Mouse (Mus musculus) gonadal fat pad, adult 2 months (tissue): Measurements from ENCODE around the gene Cgrrf1. TPM values are rescaled to one million over a fixed set of nuclear protein-coding genes. Genes with fewer than 3 reads are reported as not detected.
"Not testable (repeated sequence)": the region's sequence is repeated elsewhere in the genome, so short reads cannot be mapped to it uniquely, and the experiment has no call there.

Source experiments
- DNase-seq: peaks from one replicate; pipeline ENCODE4 v3.0.0-alpha.2; 2012; ENCODE audit warnings: low read depth
- polyA plus RNA-seq: library from polyadenylated mRNA; depleted of rRNA; stranded (reverse); fragments of >200 nt; gene quantifications from 2 replicates; pipeline ENCODE4 v1.2.3, GENCODE M21; 2012; rRNA removed

Cgrrf1 gene
- polyA plus RNA-seq, result 27.5 TPM in 2 replicates

DNA sequence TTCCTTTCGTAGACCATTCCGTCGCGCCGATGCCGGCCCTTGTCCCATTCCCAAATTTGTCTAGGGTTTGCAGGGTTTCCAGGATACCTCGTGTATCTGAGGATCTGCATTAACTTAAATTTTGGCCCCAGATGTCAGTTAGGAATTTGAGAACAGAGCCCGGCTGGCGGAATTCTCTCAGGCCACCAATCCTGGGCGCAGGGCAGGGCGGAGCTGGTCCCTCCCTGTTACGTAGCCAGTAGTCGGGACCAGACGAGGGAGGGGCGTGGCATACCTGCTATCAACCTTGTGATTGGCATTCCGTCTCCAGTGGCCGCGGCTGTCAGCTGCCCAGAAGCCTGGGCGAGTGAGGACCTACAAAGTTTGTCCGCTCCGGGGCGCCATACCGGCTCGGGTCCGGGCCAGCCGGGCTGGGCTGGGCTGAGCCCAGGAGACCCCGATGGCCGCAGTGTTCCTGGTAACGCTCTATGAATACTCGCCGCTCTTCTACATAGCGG lies at the start of gene Cgrrf1:
TSS of gene Cgrrf1 (plus strand) at position 289 of the 497 bp plus-strand sequence.
- DNase-seq, result peak; percentile 59

DNA sequence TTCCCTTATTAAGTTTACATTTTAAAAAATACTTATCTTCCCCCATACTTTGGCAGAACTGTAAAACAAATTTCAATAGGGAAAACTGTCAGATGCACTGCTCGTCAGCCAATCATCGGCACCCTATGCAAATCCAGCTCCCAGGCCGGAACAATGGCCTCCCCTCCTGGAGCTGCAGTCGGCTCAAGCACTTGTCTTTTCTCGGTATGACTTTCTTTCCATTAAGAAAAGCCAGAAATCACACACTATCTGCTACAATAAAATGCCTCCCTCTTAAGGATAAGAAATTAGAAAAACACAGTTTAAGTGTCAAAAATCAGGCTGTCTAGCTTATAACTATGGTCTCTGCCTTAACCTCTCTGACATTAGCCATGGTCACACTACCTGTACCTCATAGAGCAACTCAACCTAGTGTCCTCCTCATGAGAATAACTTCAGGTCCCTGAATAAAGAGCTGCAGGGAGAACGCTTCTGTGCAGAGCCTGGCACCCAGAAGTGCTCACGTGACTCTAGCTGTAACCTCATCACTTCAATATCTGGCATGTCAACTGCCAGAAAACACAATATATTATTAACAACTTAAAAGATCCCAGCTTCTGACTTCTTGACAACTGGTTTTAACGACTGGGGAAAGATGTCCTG lies 49.6 kb upstream of the Cgrrf1 start:
- no peak for DNase-seq

- no peak for DNase-seq
Measured at GRCm38 (mm10) chr14:46783327-46783926, 48.5 kb upstream of the Cgrrf1 start.

GRCm38 (mm10) chr14:46785247-46785646 lies 46.7 kb upstream of the Cgrrf1 start:
- DNase-seq, result no peak

DNA sequence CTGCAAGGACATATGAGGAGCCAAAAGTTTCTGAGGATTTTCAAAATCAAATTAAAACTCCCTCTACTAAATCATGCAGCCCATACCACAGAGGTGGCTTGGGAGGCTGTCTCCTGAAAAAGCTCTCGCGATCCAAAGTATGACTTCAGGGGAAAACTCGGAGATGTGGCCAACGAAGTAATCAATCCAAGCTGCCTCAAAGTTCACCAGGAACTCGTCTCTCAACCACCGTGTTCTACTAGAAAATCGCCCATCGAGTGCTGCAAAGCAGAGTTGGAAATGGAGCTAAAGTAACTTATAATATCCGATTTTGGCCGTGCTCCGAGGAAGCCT lies 44.5 kb upstream of the Cgrrf1 start:
- DNase-seq, result no peak

DNA sequence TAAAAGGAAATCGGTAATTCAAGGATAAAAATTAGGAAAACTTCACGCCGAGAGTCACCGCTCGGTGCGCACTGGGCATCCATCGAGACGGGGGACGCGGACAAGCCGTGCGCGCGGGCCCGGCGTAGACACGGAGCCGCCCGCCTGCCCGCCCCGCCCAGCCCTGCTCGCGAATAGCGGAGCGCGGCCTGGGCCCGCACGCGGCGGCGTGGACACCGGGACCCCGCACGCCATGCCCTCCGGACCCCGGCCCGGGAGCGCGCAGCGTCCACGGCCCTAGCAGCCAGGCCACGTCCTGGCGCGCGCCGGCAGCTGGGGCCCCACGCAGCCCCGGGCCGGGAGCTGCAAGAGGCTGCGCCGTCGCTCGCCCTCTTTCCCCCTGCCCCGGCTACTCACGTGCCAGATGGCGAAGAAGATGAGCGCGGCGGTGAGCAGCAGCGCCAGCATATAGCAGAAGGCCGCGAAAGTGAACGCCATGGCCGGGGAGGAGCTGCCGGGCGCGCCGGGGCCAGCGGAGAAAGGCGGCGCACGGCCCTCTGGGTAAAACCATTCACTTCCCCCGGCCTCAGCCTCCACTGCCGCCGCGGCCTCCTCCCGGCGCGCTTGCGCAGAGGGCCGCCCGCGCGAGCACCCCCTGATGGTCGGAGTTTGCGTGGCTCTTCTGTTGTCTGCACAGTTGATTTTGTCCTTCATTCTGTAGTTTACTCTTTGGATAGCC lies 44.0 kb upstream of the Cgrrf1 start, which contains the start of gene Cnih1:
TSS of gene Cnih1 (minus strand) at position 625 of the 718 bp plus-strand sequence.
- no peak for DNase-seq

DNA sequence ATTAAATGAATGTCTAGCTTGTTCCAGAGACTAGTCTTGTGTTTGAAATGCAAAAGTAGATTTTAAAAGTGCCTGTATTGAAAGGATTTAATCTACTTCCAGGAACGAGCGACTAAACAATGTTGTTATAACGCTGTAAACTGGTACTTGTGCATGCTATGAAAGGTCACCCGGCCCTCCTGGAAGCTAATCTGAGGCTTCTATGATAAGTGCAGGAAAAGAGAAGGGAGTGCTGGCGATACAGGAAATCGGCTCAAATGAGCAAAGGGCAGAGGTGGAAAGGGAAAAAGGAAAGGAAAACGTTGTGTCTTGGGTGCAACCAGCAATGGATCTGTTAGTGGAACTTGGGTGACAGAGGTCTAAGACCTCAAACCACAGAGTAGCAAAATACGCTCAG lies 43.4 kb upstream of the Cgrrf1 start:
- DNase-seq, result no peak

DNA sequence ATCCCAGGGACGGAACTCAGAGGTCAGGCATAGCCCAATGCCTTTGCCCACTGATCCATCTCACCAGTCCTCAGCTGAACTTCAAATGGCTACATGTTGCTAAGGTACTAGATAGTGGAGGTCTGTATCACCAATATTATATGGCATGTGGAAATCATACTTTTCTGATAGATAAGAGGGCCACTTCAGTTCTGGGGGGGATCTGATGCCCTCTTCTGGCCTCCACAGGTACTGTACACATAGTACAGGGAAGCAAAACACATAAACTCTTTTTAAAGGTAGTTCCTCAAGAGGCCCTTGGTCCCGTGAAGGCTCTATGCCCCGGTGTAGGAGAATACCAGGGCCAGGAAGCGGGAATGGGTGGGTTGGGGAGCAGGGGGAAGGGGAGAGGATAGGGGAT lies 41.6 kb upstream of the Cgrrf1 start:
- DNase-seq, result no peak

GRCm38 (mm10) chr14:46790723-46791122 lies 41.2 kb upstream of the Cgrrf1 start:
- DNase-seq, result no peak

DNA sequence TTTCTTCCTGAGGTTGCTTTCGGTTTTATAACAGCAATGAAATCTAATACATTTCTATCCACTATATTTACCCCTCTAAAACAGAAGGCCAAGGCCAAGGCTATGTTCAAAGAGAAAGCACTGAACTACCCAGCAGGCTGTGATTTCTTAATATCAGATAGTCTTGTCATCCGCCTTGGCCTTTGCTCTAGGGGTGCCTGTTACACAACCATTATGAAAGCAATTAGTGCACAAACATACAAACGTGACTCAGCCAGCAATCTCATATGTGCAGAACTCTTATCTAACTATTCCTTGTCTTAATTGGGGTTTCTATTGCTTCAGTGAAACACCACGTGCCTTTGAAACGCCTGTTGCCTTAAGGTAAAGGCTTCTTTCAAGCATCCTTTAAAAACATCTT lies 37.8 kb upstream of the Cgrrf1 start:
- DNase-seq, result no peak

DNA sequence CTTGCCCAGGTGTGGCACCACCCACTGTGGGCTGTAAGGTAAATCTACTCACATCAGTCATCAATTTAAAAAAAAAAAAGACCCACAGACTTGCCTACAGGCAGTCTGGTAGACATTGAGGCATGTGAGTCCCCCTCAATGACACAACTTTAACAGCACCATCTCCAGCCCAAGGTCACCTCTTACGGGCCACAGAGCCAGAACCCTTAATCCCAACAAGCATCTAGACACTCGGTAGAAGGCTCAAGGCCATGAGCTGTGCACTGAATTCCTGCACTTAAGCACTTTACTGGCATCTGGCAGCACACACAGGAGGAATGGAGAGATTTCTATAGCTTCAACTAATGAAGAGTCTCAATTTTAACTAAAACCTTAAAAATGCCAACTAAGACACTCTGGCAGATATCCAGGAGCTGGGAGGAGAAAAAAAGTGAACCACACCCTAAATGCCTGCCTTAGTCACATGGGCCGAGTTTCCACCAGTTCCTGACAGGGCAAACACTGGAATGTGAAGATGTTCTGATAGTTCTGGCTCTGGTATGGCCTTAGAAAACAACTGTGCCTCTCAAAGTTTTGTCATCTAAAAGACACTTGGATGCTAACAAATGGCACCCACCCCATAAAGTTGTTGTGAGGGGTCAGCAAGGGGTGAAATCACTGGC lies 31.1 kb upstream of the Cgrrf1 start:
- DNase-seq, result no peak

- no peak for DNase-seq
Measured at GRCm38 (mm10) chr14:46803259-46803658, 28.7 kb upstream of the Cgrrf1 start.

DNA sequence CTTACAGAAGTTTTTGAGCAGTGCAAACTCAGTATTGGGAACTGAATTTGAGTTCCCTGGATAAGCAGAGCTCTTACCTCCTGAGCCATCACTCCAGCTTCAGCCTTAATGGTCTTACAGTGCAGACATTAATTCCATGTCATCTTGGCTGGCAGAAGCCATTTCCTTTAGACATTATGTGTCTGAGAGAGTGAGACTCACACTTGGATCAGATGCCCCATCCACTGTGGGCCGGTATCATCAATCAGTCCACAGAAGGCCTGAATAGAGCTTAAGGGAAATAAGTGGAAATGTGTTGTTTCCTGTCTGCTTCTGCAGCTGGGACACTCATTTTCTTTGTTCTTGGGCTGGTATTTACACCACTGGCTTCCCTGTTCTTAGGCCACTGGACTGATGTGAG lies 28.1 kb upstream of the Cgrrf1 start:
- DNase-seq, result no peak

DNA sequence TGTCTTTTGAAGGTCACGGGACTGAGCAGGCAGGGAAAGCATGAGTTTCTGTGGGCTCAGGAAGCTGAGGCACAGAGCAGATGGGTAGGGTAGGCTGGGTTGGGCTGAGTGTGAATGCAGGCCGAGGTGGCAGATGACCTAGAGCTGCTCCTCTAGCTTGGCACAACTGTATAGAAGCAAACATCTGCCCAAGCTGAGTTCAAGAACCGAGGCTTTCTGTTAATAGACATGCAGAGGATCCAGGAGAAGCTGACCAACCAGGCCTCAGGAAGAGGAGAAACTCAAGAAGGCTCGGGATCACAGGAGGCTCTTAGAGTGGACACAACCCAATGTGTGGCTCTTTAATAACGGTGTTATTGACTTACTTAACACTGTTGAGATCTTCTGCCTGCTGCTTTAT lies 25.7 kb upstream of the Cgrrf1 start:
- no peak for DNase-seq

- DNase-seq, result no peak
Measured at GRCm38 (mm10) chr14:46807927-46808326, 24.0 kb upstream of the Cgrrf1 start.

DNA sequence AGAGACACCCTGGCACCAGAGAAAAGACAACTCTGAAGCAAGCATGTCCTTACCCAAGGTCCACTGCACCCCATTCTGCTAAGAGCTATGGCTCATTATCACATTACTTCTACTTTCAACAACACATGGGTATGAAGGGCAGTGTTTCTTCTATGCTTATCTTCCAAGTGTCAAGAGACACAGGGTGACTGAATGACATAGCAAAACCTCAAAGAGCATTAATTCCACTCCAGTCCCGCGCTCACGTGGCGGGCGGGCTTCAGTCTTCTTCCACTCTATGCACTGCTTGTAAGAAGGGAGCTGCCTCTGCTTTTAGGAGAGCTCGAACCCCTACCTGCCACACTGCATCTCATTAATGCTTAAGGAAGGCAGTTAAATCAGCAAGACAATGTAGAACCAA lies 16.3 kb upstream of the Cgrrf1 start:
- no peak for DNase-seq

- no peak for DNase-seq
Measured at GRCm38 (mm10) chr14:46816916-46817622, 14.9 kb upstream of the Cgrrf1 start.

- DNase-seq, result no peak
Measured at GRCm38 (mm10) chr14:46818743-46819142, 13.2 kb upstream of the Cgrrf1 start.

DNA sequence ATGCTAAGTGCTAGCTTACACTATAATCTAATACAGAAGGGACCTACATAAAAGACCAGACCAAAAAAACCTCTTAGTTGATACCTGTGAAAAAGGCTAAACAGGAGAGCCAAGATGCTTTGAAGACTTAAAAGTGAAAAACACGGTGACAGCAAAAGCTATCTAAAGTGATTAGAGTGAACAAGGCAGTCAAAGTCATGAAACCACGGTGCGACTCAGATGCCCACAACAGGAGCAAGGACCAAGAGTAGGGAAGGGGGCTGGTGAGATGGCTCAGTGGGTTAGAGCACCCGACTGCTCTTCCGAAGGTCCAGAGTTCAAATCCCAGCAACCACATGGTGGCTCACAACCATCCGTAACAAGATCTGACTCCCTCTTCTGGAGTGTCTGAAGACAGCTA lies 12.0 kb upstream of the Cgrrf1 start:
- not testable (repeated sequence) for DNase-seq

GRCm38 (mm10) chr14:46821271-46821872 lies 10.6 kb upstream of the Cgrrf1 start:
- DNase-seq, result no peak
